Mouse (Mus musculus) brain, embryonic 14.5 days (tissue): ENCODE measurements around the gene Dusp3.

ENCODE experiments used
- CTCF ChIP-seq: fragments of 200-500 bp; IDR thresholded peaks from 2 replicates; pipeline ENCODE4 v1.5.1; 2012; ENCODE audit warnings: inconsistent platforms, mild to moderate bottlenecking, moderate library complexity, borderline replicate concordance; ENCODE audit not compliant: insufficient read depth, insufficient read length; ENCODE audit errors: extremely low read depth
- POLR2A ChIP-seq: fragments of 200-500 bp; IDR thresholded peaks from 2 replicates; pipeline ENCODE4 v1.6.1; 2012; ENCODE audit warnings: mild to moderate bottlenecking, inconsistent platforms, borderline replicate concordance; ENCODE audit not compliant: poor library complexity, insufficient read depth, insufficient read length, severe bottlenecking; ENCODE audit errors: extremely low read depth

DNA sequence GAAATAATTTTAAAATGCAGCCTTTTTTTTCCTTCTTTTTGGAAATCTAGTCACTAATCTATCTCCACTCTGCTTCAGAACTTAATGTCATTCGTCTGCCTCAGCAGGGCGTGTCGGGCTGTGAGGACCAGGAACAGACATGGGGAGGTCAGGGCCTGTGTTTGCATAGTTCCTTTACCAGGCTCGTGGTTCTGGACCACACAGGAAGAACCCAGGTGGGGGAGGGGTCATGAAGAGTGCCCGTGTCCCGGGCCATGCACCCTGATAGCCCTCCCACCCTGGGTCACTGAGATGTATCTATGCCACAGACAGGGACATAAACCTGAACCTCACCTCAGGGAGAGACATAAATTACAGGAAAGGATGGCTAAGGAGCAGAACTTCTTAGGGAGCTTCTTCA, 12.6 kb downstream of the Dusp3 start:
- TF ChIP-seq CTCF (no peak), POLR2A (no peak)
